Mouse (Mus musculus): Measurements from ENCODE around the gene Cdh12. TPM values are rescaled to one million over a fixed set of nuclear protein-coding genes. Genes with fewer than 3 reads are reported as not detected.

The Cdh12 gene
- polyA plus RNA-seq, 1 experiment = not detected

DNA sequence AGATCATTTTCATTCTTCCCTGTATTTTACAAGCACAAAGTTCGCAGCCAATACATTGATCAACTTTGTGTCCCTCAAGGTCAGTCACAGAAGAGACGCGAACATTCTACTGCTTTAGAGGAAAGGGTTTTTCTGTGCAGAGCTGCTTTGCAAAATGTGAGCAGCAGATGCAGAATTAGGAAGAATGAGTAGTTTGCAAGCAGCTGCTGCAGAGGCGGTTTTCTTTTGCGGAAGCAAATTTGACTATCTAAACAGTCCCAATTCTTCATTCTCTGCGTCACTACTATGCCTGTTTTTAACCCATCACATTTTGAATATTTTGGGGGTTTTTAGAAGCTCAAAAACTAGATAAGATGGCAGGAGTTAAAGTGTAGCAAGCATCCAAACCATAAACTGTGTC lies 956.1 kb downstream of the Cdh12 start:
- TF ChIP-seq GATA1 (IDR thresholded peaks at IDR 0.05; ENCODE audit: low read length) = no peak

DNA sequence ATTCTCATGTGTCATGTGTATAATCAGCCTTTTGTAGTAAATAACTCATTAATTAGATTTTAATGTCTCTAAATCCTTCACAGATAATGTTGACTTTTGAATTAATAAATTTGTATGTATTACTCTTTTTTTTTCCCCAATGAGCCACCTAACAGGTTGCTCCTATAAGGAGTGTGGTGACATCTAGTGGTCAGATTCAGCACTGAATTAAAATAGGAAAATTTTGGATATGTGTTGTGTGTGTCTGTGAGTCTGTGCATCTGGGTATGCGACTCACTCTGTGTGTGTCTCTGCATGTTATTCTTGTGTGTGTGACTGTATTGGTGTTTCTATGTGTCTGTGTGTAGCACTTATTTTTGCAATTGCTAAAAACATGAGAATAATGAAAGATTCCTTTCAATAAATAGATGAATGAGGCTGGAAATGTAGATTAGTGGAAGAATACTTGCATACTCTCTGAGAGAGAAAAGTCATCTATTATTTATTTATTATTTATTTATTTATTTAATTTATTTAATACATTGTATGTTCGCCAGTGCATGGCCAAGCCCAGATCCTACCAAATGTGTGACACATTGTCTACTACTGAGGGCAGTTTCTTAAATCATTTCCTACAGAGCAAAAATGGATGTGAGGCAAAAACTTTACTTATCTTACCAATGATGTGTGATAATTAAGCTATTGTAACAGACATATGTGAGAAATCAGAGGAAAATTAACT lies 958.4 kb downstream of the Cdh12 start:
- TF ChIP-seq GATA1 (IDR thresholded peaks at IDR 0.05; ENCODE audit: low read length) = no peak

- no peak for TF ChIP-seq GATA1 (IDR thresholded peaks at IDR 0.05; ENCODE audit: low read length)
Observed at GRCm38 (mm10) chr15:21437347-21437746, 988.3 kb downstream of the Cdh12 start.

DNA sequence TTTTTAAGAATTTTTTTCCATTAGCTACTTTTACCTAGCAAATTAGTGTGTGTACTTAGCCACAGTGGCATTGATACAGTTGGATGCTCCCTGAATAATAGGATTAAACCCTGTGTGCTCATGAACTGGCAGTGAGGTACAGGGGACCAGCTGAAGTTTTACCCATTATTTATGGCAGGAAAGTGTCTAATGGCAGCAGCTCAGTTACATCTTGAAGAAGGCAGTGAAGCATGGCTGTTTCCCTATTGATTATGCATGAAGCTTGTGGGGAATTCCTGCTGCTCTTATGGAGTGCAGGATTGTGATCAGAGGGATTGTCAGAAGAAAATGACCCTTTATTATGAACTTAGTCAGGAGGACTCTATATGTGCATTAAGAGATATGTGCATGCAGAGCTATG lies 988.9 kb downstream of the Cdh12 start:
- no peak for TF ChIP-seq GATA1 (IDR thresholded peaks at IDR 0.05; ENCODE audit: low read length)

DNA sequence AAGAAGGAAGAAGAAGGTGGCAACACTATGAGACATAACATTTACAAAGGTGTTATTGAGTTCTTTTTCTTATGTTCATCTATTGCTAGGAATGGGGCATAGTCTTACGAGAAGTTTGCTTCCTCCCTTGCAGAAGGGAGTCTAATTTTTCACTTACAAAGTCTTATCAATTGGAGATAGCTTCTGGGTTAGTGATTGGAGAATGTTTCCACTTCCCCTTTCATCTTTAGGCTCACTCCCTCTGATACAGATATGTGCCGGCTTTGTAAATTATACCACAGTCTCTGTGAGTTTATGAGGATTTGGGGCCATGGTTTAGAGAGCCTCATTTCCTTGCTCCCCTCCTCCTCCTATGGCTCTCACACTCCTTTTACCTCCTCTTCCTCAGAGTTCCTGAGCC lies 1009.0 kb downstream of the Cdh12 start:
- no peak for TF ChIP-seq GATA1 (IDR thresholded peaks at IDR 0.05; ENCODE audit: low read length)

DNA sequence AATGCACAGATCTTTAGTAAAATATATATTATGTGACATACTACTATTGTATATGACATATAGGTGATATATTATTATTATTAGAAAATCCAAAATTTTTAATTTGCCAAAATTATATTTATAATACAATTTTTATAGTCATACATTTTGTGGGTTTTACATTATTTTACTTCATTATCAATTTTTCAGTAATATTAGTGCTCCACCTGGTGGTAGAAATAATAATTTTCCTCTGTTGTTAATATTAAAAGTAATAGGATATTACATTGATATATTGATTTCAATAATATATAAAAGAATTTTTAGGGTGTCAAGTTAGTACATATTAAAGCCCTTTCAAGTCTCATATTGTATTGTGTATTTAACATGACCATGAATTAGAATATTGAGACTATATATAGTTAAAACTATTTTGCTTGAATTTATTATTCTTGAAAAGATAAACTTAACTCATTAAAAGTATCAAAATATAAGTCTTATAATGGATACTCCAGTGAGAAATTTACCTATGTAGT lies 1070.3 kb downstream of the Cdh12 start:
- TF ChIP-seq GATA1 (IDR thresholded peaks at IDR 0.05; ENCODE audit: low read length) = no peak

DNA sequence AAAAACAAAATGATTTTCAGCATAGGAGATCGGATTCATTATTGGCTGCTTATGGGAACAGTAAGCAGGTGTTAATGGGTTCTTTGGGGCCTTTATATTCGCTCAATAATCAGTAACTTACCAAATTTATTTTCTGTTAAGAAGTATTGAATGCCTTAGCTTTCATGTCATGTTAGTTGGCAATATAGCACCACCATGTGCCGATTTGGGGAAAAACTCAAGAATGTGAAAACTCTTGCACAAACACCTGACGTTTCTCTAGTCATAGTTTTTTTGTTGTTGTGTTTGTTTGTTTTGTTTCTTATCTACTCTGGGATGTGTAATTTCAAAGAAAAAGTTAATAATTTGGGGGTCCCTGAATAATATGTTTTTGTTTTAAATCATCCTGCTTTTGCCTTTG lies 1081.7 kb downstream of the Cdh12 start:
- TF ChIP-seq GATA1 (IDR thresholded peaks at IDR 0.05; ENCODE audit: low read length) = no peak

DNA sequence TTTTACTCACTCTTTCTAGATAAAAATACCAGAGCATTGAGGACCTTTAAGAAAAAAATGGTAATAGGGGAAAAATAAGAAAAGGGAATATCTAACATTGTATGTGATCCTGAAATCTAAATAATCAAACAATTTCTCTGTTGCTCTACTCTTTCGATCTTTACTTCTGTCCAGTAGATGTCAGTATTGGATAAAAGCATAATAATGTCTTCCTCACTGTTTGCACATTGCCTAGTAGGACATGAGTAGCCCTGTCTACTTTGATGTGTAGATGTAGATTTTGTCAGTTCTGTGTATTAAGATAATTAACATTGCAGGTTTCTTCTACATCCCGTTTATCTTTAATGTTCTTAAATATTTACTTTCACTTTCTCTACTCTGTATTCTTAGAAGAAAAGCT lies 1087.8 kb downstream of the Cdh12 start:
- TF ChIP-seq GATA1 (IDR thresholded peaks at IDR 0.05; ENCODE audit: low read length) = no peak

GRCm38 (mm10) chr15:21544786-21545185 lies 1095.7 kb downstream of the Cdh12 start:
- TF ChIP-seq GATA1 (IDR thresholded peaks at IDR 0.05; ENCODE audit: low read length) = no peak

DNA sequence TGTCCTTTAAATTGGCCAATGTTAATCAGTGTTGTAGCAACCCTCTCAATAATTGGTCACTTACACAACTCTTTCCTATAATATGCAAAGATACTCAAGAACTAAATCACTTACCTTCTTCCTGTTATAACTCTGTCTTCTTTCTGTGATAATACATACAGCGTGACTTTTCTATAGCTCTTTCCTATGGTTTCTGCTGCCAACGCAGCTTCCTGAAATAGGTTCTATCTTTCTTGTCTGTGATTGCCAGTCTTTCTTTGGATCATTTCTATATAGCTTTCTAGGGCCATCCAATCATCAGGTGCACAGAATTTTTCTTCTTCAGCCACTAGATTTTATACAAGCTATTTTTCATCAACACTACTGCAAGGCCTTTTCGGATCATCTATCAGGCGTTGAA lies 1106.9 kb downstream of the Cdh12 start:
- TF ChIP-seq GATA1 (IDR thresholded peaks at IDR 0.05; ENCODE audit: low read length) = no peak

DNA sequence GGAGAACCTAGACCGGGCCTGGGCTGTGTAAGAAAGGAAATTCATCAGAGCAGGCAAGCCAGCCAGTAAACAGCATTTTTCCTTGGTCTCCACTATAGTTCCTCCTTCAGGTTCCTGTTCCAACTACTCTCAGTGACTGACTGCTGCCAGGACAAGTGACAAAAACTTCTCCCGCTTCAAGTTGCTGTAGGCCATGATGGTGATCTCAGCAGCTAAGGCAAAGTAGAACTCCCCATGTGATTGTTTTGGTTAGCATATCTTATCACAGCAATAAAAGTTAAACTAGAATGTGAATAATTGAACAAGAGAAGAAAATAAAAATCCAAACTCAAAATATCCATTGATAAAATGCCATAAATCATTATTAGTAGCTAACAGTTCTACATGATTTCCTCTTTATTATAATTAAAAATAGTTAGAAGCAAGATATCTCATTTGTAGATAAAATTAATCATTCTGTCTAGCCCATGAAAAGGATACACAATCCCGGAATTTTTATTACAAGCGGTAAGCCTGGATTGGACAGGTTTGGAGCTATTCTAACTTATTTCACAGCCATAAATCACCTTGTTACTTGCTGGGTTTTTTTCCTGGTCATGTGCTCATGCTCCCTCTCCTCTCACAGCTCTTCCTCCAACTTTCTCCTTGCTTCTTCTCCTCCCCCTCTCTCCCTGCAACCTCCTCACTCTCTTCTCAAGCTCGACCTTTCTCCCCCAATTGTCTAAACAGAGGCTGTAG lies 1117.4 kb downstream of the Cdh12 start:
- no peak for TF ChIP-seq GATA1 (IDR thresholded peaks at IDR 0.05; ENCODE audit: low read length)

GRCm38 (mm10) chr15:21604510-21604909 lies 1155.4 kb downstream of the Cdh12 start:
- no peak for TF ChIP-seq GATA1 (IDR thresholded peaks at IDR 0.05; ENCODE audit: low read length)

Other genes with a start within 250 kb of the Cdh12 start
- not detected in 2 replicates for gene Acot10, start 217.5 kb downstream of the Cdh12 start, polyA plus RNA-seq (2012)

Measured in G1E-ER4 (cell line).